Mouse (Mus musculus): ENCODE data around the gene Abhd13.

Abhd13 gene

DNA sequence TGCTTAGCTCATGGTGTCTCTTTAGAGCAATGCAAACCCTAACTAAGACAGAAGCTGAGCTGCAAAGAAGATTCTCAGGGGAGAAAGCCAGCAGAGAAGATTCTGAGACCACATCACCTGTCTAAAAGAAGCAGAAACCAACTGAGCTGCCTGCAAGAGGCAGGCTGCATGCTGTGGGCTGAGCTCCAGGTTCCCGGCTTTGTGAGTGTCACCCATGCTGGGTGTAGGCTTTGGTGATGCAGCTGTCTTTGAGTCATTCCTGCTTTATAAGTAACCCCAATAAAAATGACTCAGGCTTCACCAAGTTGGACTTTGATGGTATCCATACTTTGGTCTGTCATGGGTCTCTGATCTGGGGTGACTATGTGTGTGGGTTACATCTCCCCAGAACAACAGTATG is 38.7 kb downstream of the Abhd13 start:
- no peak for DNase-seq (ENCODE audit: low spot score in 2 of 2)

DNA sequence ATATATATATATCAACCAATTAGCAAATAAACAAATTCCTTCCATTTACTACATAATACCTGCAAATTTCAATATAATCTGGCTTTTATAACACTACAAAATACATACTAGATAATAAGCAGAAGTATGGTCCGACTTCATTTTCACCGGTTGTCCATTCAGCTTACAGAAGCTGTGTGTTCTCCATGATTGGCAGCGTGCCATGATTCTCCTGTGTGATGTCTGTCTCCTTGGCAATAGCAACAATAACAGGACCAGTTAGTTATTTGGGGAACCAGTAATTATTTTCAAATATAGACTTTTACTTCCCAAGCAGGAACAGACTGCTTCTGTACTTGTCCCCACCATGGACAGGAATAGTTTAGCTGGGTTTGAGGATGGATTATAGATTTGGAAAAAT is 39.7 kb downstream of the Abhd13 start:
- no peak for DNase-seq (ENCODE audit: low spot score in 2 of 2)

DNA sequence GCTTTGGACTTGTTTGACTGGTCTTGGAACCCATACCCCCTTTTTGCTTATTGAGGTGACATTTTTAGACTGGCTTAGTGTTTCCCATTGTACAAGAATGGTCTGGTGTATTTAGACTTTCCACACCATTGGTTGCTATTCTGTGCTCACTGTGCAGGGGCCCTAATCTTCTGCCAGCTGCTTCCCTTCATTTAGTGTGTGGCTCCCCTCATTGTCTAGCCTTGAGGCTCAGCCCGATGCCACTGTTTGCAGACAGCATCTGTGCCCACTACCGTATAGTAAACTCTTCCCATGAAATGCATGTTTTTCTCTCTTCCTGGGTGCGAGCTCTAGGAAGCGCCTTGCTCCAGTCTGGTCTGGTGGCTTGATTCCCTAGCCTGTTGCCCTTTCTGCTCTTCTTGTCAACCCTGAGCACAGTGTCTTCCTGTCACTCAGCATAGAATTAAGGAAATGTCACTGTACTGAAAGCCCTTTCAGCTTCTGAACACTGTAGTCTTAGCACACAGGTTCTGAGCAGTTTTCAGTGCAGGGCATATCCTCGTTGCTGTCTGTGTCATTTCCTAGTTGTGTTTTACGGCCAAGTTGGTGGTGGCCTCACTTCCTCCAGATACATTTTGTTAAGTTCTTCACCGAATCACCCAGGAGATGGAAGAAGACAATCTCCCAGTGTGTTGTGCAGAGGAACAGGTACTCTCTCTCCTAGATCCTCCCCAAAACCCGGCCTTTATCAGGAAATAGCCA is 53.0 kb downstream of the Abhd13 start:
- DNase-seq (ENCODE audit: low spot score in 2 of 2): no peak

DNA sequence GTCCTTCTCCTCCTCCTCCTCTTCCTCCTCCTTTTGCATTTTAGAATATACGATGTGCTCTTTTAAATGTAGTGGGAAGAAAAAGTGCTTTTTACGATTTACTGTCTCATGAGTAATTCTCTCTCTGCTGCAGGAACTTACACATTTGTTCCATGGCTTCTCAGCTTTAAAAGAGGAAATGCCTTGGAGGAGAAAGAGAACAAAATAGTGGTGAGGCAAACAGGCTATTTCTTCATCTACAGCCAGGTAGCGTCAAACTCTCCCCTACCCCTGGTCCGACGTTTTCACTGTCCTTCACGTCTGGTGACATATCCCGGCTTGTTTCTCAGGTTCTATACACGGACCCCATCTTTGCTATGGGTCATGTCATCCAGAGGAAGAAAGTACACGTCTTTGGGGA is 53.7 kb downstream of the Abhd13 start:
- DNase-seq (ENCODE audit: low spot score in 2 of 2): no peak

DNA sequence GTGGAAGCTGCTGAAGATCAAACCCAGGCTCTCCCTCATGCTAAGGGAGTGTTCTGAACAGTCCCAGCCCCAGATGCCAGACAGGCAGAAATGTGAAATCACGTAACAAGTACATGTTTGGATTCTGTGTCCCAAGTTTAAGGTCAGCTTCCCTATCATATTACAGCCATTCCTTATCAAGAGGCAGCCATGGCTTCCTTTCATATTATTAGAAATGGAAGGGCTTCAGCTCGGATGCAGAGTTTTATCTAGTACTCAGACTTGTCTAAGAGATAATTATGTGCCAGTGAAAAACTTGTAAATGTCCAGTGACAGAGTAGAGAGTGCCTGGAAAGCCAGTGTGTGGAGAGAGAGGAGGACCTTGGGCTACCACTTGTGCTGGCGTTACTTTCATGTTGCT is 63.4 kb downstream of the Abhd13 start:
- no peak for DNase-seq (ENCODE audit: low spot score in 2 of 2)

Measured in left cerebral cortex, adult 9 months (tissue).